Mouse (Mus musculus) cortical plate, adult 2 months (tissue): ENCODE data around the gene Grik4.

Source experiments
- CTCF ChIP-seq: fragments of 200-500 bp; IDR thresholded peaks from 2 replicates; pipeline ENCODE4 v1.5.1; 2011; ENCODE audit warnings: mild to moderate bottlenecking, control low read depth, low read length; ENCODE audit not compliant: insufficient read depth; ENCODE audit errors: extremely low read depth
- POLR2A ChIP-seq: fragments of 200-500 bp; IDR thresholded peaks from 2 replicates; pipeline ENCODE4 v1.6.1; 2011; ENCODE audit warnings: mild to moderate bottlenecking, low read length, control low read depth; ENCODE audit not compliant: insufficient read depth; ENCODE audit errors: extremely low read depth

DNA sequence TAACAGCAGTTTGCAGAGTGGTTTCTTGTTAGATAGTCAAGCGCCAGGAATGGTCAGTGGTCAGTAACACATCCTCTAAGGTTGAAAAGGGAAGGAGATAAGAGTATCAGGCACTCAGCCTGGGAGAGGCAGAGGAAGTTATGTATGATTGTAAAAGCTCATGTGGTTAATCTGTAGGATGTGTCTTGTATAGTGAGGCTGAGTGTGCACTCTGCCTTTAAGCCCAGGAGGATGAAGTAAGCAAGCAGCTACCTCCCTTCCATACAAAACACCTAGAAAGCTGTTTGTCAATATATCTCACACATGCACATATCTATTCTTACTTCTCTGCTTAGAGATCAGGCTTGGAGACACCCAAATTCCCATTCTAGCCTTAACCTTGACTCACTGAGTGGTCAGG is 389.1 kb downstream of the Grik4 start:
- TF ChIP-seq CTCF (no peak), POLR2A (no peak)
